Mouse (Mus musculus) right cerebral cortex, postnatal 36 days (tissue): ENCODE results near the gene 4921524J17Rik.

ENCODE experiments used
- DNase-seq, 2 experiments: peaks; one replicate each; pipeline ENCODE4 v3.0.0; 2022; ENCODE audit warnings: low spot score in 2 of 2, mixed read lengths in 1 of 2

The 4921524J17Rik gene

DNA sequence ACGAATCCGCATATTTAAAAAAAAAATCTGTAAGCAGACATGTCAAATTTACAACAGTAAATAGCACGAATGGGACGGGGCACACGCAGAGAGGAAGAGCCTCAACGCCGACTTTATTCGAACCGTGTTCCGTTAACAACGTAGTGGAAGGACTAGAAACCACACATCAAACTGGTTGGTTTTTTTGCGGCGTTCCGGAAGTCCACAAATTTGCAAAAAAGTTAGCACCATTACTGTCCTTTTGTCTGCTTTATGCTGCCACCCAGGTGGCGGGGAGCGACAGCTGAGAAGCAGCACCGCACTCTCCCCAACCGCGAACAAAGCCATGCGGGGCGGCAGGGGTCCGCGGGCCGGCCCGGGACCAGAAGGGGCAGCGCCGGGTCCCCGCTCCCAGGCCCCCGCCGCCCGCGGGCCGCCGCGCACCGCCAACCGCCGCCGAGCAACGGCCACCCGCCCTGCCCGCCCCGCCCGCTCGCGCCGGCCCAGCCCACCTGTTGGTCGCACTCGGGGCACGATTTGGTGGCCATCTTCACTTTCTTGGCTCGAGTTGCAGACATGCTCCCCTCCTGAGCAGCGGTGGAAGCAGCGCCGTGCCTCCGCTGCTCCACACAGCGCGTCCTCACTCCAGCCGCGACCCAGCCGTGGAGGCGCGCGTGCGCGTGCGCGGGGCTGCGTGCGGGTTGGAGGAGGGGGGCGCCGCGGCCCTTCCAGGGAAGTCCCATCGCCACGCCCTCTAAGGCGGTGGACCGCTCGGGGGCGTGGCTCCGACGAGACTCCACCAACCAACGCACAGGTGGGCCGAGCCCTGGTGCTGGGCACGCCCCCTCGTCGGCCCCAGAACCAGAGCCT, at the start of gene 4921524J17Rik:
4921524J17Rik (minus strand) TSS at position 666 of the 849 bp plus-strand sequence.
- DNase-seq = peak; percentile 95 to 97

DNA sequence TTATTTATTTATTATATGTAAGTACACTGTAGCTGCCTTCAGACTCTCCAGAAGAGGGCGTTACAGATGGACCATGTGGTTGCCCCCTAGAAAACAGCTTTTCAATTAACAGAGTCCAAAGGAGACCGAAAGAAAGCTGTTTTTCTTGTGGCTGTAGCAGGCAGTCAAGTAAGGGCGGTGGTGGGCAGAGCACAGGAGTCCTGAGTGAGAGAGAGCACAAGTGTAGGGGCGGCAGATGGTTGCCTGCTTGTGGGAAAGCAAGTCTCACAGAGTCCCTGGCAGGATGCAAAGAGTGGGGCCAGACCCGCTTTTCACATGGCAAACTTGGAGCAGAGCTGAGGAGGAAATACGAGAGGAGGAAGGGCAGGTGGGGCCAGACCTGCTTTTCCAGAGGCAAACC, 49.8 kb upstream of the 4921524J17Rik start:
- DNase-seq = peak in 1 of 2 experiments; percentile 20

DNA sequence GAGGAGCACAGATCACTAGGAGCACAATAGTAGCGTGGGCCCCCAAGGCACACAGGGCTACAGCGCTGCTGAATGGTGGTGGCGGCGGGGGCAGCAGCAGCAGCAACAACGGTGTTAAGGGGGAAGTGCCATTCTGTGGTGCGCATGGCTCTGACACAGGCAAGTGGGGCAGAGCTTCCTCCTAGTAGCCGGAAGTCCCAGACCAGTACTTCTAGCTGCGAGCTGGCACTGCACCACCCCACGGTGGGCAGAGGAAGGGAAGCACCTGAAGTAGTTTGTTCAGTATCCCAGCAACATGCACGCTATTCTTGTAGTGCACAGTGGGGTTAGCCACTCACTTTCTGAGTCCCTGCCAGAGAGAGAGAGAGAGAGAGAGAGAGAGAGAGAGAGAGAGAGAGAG, 49.3 kb upstream of the 4921524J17Rik start:
- peak; percentile 37 to 38 for DNase-seq

DNA sequence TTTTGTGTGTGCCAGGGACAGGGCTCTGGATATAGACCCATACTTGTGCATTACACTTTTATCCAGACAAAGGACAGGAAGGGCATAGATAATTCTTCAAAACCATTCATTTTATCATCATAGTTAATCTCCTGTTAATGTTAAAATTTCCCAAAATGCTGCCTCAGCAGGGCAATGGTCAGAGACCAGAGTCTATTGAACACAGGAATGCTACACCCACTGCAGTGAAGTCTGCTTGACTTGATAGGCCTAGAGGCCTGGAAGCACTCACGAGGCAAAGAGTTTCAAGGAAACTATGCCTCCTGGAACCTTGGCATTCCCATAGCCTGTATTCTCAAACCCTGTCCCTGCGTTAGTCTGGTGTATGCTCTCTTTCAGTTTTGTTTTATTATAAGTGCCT, 47.1 kb upstream of the 4921524J17Rik start:
- DNase-seq = no peak

DNA sequence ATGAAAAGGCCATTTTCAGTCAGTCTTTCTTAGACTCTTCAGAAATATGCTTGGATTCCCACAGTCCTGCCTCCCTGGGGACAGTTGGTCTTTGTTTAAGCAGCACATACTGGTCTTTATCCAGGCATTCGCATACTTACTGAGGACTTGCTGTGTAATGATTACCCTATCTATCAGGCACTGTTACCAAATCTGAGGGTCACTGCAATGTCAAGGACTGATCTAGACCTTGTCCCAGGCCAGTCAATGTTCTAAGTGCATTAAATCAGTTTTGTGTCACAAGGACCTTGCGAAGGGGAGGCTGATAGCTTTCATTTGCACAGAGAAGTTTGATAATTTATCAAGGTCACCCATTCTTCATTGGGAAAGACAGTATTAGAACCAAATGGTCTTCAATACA, 45.8 kb upstream of the 4921524J17Rik start:
- DNase-seq = no peak

DNA sequence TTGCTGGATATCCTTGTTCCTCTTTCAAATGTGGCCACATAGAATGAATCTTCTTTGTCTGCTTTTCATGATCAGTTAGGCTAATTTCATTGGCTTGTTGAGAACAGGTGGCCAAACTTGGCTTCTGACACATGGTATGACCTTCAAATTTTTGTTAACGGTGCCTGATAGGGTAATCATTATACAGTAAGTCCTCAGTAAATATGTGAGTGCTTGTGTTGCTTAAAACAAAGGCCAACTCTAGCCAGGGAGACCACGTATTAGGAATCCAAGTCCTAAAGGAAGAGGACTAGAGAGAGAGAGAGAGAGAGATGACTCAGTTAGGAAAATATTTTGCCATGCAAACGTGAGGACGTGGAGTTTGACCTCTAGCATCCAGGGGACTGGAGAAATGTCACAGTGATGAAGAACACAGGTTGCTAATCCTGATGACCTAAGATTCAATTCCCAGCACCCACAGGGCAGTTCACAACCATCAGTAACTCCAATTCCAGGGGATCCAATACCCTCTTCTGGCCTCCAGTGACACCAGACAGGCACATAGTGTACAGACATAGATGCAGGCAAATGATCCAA, 44.4 kb upstream of the 4921524J17Rik start:
- DNase-seq = no peak

DNA sequence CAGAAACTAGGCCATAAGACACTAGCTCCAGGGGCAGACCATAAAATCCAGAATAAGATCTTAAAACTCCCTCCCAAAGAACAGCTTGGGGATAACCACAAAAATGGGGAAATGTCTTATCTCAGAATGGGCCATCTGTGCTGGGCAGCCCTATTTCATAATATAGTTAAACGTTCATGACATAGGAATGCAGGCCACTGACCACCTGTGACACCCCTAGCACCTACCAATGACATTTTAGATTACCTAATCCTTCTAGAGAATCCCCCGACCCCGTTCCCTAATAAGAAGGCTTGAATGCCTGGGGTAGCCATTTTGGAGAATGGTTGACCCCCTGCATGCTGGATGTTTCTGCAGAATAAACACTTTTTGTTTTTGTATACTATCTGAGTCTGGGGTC, 42.3 kb upstream of the 4921524J17Rik start:
- DNase-seq = no peak

DNA sequence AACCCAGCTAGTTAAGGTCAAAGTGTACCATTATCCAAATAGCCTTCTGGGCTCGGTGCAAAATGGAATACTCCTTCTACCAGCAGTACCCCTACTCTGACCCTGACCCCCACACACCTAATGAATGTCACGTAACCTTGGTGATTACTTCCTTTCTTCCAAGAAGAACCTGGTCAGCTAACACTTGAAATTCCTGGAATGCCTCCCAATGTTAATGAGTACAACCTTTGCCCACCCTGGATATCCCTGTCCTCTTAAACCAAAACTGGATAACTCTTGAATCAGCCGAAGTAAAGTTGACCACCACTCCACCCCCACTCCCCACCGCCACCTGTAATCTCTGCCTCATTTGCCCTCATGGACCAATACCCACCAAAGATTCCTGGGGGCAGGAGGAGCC, 40.6 kb upstream of the 4921524J17Rik start:
- DNase-seq = no peak

DNA sequence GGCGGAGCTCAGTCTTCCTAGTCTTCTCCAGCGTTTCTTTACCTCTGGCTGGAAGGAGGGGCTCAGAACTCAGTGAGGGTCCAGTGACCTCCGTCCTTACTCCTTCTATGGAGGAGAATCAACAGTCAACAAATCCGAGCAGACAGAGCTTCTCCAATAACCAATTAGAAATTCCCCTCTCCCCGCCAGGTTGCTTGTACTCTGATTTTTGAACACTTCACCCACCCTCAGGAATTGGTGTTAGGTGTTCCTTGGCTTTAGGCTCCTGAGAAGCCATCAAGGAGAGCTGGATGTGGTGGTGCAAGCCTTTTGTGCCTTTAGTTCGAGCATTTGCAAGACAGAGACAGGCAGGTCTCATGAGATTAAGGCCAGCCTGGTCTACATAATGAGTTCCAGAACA, 40.2 kb upstream of the 4921524J17Rik start:
- no peak for DNase-seq

DNA sequence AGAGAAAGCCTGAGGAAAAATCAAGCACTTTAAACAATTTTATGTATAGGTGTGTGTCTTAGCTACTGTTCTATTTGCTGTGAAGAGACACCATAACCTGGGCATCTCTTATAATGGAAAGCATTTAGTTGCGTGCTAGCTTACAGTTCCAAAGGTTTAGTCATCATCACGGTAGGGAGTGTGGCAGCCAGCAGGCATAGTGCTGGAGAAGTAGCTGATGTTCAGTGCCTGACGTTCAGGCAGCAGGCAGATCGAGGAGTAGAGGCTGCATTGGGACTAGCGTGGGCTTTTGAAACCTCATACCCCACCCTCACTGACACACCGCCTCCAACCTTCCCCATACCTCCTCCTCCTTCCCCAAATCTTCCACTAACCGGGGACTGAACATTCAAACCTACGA, 38.1 kb upstream of the 4921524J17Rik start:
- DNase-seq = no peak

DNA sequence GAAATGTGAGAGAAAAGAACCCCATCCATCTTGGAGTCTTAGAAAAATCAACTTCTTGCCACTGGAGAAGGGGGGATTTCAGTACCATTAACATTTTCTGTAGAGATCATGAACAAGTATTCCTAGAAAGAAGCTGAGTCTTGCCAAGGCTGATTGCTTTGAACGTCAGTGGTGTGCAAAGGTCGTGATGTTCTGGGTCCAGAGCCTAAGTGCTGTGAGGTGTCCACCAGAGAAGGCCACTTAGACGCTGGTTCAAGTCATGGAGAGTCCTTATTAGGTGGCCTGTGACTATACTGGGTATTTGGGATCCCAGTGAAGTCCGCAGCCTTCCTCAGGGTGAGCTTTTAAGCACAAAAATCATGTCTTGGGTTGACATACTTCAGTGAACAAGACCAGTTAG, 33.4 kb upstream of the 4921524J17Rik start:
- DNase-seq = no peak

DNA sequence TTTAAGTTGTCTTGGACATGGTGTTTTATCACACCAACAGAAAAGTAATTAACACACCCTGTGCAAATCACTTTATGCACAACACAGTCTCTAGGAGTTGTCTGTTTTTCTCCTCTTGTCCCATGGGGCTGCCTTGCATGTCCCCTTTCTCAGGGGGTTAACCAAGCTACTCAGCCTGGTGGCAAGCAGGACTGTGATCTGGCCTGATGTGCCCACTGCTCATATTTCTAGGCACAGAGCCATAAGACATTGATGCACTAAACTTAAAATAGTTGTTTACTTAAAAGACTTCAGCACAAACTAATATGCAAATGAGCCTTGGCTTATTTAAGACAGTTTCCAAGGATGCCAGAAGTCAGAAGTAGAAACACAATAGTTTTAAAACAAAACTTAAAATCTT, 31.7 kb upstream of the 4921524J17Rik start:
- DNase-seq = no peak

DNA sequence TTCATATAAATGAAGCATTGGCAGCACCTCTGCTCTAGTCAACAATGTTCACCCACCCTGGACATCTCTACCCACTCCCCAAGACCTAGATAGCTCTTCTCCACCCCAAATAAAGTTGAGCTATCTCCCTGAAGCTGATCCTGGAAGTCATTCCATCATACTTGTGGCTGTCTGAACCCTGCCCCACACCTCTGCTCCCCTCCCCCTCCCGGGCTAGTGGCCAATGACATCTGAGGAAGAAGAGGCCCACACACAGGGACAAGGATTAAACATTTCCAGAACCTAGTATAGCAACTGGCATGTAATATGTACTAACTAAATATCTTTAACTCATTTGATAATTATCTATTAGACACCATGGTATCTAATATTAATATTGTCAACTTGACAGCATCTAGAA, 29.8 kb upstream of the 4921524J17Rik start:
- no peak for DNase-seq

DNA sequence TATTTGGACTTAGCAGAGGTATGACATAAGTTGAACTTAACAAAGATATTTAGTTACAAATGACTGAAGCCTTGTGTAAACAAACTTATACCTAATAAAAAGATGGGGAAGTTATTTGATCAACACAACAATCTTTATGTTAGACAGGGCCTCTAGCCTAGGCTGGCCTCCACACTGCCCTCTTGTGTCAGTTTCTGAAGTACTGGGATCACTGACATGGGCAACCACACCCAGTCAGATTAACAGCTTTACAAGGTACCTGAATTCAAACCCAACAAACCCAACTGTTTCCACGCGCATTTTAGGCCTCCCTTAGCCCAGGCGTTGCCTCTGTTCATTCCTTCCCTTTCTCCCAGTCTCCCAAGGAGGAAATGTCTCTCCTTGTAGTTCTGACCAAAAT, 28.7 kb upstream of the 4921524J17Rik start:
- DNase-seq = no peak

DNA sequence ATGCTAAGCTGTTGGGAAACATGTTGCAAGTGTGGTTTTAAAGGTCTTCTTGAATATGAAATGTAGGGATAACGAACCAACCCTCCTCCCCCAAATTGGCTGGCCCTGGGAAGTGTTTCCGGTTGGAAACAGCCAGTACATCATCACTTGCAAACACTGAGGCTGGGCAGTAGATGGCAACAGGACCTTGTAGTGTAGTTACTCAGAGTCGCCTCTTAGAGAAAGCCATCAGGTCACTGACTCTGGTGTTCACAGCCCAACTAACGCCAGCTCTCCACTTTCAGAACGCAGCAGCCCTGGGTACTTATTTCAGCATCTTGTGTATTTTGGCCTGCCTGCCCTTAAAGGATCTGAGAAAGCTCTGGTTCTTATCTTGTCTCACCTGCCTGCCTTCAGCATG, 28.2 kb upstream of the 4921524J17Rik start:
- DNase-seq = no peak

DNA sequence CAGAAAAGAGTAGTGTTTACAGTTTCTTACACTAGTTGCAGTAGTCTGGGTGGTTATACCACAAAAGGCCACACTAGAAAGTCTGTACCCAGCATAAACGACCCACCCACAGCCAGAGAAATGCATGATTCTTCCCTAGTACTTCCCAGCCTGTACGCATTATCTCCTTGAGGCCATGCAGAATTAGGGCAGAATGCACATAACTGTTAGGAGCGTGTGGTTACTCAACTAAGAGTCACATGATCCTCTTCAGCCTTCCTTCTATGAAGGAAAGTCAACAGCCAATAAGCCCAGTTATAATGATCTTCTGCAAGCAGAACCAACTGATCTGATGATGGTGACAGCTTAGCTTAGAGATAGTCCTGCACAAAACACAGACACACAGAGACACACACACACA, 26.9 kb upstream of the 4921524J17Rik start:
- no peak for DNase-seq

DNA sequence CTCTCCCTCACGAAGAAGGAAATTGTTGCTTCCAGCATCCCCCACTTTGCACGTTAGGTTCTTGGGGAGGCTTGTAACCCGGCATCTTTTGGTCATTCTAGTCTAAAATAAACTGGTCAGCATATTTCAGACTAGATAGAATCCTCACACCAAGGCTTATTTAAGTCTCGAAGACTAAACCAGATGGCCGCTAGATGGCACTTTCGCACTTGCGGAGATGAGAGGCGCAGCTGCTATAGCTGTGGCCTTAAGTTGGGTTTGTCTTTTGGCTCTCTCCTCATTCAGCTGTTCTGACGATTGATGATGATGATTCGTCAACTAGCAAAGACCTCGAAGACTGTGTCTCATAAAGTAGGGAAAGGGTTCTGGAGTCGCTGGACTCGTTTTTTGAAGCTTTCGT, 23.9 kb upstream of the 4921524J17Rik start:
- peak; percentile 25 to 41 for DNase-seq

DNA sequence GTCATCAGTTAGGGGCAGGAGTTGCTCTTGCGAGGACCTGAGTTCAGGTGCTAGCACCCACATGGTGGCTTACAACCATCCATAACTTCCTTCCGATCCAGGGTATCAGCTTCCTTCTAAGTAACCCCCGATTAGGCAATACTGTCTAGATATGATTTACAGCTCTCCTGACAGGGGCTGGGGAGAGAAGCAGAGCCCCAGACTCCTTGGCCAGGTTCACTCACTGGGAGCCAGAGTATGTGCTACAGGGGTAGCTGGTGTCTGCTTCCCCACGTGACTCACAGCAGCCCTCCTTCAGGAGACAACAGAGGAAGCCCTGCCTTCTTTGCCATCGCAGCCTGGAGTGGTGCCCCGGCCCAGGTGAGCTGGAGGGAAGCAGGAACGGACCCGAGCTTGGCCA, 22.1 kb upstream of the 4921524J17Rik start:
- no peak for DNase-seq

DNA sequence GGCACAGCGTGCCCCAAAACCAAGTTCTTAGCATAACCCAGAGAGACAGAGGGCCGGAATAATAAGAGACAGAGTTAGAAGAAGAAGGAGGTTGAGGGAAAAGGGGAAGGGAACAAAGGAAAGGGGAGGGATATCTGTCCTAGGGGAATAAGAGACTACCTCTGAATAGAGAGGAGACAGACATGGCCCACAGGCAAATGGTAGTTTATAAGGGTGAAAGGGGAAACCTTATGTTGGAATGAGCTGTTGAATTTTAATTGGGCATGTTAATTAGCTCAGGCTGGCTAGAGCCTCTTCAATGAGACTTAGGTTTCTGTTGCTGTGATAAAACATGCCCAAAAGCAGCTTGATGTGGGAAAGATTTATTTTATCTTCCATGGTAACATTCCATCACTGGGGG, 20.6 kb upstream of the 4921524J17Rik start:
- DNase-seq = no peak

DNA sequence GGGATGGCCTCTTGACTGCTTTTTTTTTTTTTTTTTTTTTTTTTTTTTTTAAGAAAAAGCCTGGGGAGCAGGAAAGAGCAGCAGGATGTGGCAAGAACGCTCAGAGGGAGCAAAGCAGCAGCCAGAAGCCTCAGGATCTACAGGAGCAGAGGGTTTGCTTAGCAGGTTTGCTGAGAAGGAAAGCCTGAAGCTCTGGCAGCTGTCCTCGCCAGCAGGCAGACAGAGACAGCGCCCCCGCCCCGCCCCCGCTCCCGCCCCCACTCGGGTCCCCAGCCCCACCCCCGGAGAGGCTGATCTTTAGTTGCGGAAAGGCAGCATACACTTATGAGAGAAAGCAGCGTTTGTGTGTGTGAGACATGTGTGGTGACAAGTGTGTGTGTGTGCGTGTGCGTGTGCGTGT, 19.7 kb upstream of the 4921524J17Rik start:
- no peak for DNase-seq

DNA sequence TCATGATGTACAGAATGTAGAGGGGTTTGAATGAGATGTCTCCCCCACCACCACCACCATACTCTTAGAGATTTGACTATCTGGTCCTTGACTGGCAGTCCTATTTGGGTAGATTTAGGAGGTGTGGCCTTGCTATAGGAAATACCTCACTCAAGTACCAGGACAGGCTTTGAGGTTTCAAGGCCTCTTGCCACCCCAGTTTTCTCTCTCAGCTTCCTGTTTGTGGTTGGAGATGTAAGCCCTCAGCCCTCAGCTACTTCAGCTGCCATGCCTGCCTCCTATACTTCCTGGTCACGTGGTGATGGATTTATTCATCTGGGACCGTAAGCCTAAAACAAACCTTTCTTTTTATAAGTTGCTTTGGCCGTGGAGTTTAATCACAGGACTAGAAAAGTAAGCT, 17.7 kb upstream of the 4921524J17Rik start:
- DNase-seq = no peak

DNA sequence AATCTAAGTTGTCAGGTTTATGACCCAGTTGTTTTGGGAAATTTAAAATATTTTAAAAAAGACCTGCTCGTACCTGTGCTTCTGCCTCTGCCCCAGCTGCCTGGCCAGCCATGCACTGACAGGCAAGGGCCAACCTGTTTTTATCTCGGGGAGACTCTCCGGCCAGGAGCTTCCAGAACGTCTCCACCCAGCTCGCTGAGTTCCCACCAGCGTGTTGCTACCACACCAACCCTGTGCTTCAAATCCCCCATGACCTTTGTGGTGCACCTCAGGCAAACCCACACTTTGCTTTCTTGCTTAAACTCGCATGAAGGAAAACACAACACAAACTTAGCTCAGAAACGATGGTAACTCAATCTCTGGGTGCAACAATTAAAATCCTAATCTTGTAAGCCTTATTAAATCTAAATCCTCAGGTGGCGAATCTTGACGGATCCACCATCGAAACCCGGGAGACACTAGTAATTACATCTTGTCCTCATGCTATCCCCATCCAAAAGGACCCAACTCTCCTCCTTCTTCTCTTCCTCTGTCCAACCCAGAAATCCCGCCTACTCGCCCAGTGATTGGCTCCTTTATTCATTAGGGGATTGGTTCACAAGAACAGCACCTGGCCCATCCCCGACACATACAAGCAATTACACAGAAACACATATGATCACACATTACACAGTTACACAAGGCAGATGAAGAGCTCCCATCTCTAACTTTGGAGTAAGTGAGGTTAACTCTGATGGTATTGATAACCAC, 13.5 kb upstream of the 4921524J17Rik start:
- no peak for DNase-seq

DNA sequence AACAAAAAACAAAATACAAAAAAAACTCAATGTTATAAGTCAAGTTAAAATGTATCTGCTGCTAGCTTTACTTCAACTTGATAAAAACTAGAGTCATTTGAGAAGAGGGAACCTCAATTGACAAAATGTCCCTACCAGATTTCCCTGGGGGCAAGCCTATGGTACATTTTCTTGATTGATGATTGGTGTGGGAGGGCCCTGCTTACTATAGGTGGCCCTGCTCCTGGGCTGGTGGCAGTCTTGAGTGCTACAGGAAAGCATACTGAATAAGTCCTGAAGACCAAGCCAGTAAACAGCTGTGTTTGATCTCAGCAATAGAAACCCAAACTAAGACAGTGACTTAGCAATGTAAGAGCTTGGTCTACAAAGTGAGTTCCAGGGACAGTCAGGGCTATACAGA, 11.5 kb upstream of the 4921524J17Rik start:
- no peak for DNase-seq
